9 mouse cellular contexts compared by ENCODE assay signal in the genomic region with DNA sequence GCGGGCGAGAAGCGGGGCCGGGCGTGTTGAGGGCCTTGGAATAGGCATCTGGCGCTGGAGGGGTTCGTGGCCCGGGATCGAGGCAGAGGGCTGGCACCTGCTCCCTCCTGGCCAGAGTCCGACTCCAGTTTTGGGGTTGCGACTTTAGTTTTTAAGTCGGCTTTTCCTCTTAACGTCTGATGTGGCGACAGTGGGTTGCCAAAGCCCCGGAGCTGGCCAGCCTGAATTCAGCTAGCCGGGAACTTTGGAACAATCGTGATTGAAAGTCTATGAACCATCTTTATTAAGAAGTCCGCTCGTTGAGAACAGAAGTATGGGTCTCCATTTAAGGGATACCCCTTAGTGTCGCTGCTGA. TPM values are rescaled to one million over a fixed set of nuclear protein-coding genes. Genes with fewer than 3 reads are reported as not detected.
A peak's percentile ranks its signal among the peaks of the same experiment; 100 is the strongest.
DNase-seq lines count a peak whose midpoint lies in the region; ATAC-seq and TF ChIP-seq lines count a peak whose summit lies in the region.
"Had no signal": no experiment of that assay in that cellular context is flagged by ENCODE, and none has a peak within 500 bp of the region (broad histone marks: within the 10 kb centered on the region; RNA-seq: fewer than 3 reads in every experiment).

No protein-coding gene starts in this region.

- H3K9ac ChIP-seq in liver, embryonic 12.5 days = peak overlapping the region; percentile 90

- H3K4me3 ChIP-seq in gastrocnemius, adult 2 months = peak overlapping the region; percentile 97
- peak overlapping the region; percentile 81 for H3K4me3 ChIP-seq in testis, adult 2 months (ENCODE audit: control insufficient read depth, low read depth, low read length)
- peak overlapping the region; percentile 78 for H3K4me3 ChIP-seq in liver, embryonic 12.5 days

- WGBS in liver, embryonic 12.5 days (ENCODE audit: insufficient replicate concordance) = 1% methylated on average over 20 of the region's 20 CpGs

- no peak for TF ChIP-seq POLR2A in testis, adult 2 months (IDR thresholded peaks at IDR 0.05; ENCODE audit: control insufficient read depth, low read depth, low read length)

- no peaks in the 10 kb centered on the region for H3K27me3 ChIP-seq in testis, adult 2 months (ENCODE audit: control insufficient read depth, insufficient read depth, low read length)
- H3K27me3 ChIP-seq in liver, embryonic 12.5 days (replicated peaks) = 0 out of 2 replicates have a peak, but pooled peaks cover 5% of the 10 kb centered on the region

- intact Hi-C loops in gastrocnemius, adult 2 months (cut with DNase I) = loop anchor here (5.0 kb wide), 1 partner anchor 37 kb away; a partner anchor contains a TSS

- TF ChIP-seq CTCF in gastrocnemius, adult 2 months (IDR thresholded peaks at IDR 0.05) = no peak
- no peak for TF ChIP-seq CTCF in testis, adult 2 months (IDR thresholded peaks at IDR 0.05; ENCODE audit: control insufficient read depth, insufficient read depth, insufficient replicate concordance, low read depth, low read length)

- no peak for DNase-seq in gastrocnemius, adult 2 months
- DNase-seq in gastrocnemius, postnatal 4 days (ENCODE audit: low spot score in 2 of 2) = no peak
- no peak for DNase-seq in testis, postnatal 14 days (ENCODE audit: low spot score)
- no peak for DNase-seq in urinary bladder, postnatal 4 days (ENCODE audit: low spot score in 2 of 2)
- no peak for DNase-seq in left cerebral cortex, adult 18-20 months (ENCODE audit: low spot score in 2 of 2)

- H3K27ac ChIP-seq in gastrocnemius, adult 2 months = peak overlapping the region; percentile 99
- peak overlapping the region; percentile 79 for H3K27ac ChIP-seq in testis, adult 2 months (ENCODE audit: control insufficient read depth, insufficient read depth, low read depth, low read length)
- H3K27ac ChIP-seq in liver, embryonic 12.5 days = peak overlapping the region; percentile 98

- no peaks in the 10 kb centered on the region for H3K9me3 ChIP-seq in liver, embryonic 12.5 days (replicated peaks)

- no peak for ATAC-seq in liver, embryonic 12.5 days
- no peak for ATAC-seq in megakaryocyte progenitor cell, adult 5-6 weeks (replicated peaks; ENCODE audit: poor library complexity)

- H3K4me2 ChIP-seq in liver, embryonic 12.5 days = peak overlapping the region; percentile 87

- no peaks in the 10 kb centered on the region; the same call in 1 of the 2 replicates for H3K4me1 ChIP-seq in testis, adult 2 months (ENCODE audit: control insufficient read depth, insufficient read depth, low read length)
- H3K4me1 ChIP-seq in liver, embryonic 12.5 days = peaks cover 31% of the 10 kb centered on the region

- H3K36me3 ChIP-seq in testis, adult 2 months (ENCODE audit: control insufficient read depth, insufficient read depth, low read length) = 0 out of 2 replicates have a peak, but pooled peaks cover 2% of the 10 kb centered on the region
- H3K36me3 ChIP-seq in liver, embryonic 12.5 days = peaks cover 34% of the 10 kb centered on the region

RNA-seq across cellular contexts. Expression of a gene that starts 0.6 kb away (rescaled TPM):
- total RNA-seq in gastrocnemius, adult 2 months (2021) = 10 to 100 TPM; 34.6 to 50.6 TPM
- total RNA-seq in gastrocnemius, postnatal 4 days (2021) = 10 to 100 TPM; 26.4 to 29.0 TPM
- polyA plus RNA-seq in testis, adult 2 months (2012; rRNA removed) = 12.6 and 16.6 TPM in 2 replicates
- 34.2 and 34.6 TPM in 2 replicates for polyA plus RNA-seq in liver, embryonic 12.5 days (2016; fragmentation: Nextera tagmentation; extraction: Ambion mirVana)
- total RNA-seq in left cerebral cortex, adult 18-20 months (2021) = 10 to 100 TPM; 17.6 to 21.5 TPM
- 10.5 and 11.3 TPM in 2 replicates for total RNA-seq in megakaryocyte progenitor cell, adult 5-6 weeks (2015)
- total RNA-seq in megakaryocyte progenitor cell, adult 5-6 weeks (2017) = 17.0 and 18.9 TPM in 2 replicates

RNA-seq across cellular contexts. Expression of a gene that starts 10.8 kb away (rescaled TPM):
- 10 to 100 TPM; 75.8 to 90.9 TPM for total RNA-seq in gastrocnemius, adult 2 months (2021)
- 10 to 100 TPM; 65.5 to 68.8 TPM for total RNA-seq in gastrocnemius, postnatal 4 days (2021)
- 529 and 573 TPM in 2 replicates for polyA plus RNA-seq in testis, adult 2 months (2012; rRNA removed)
- 61.1 and 64.8 TPM in 2 replicates for polyA plus RNA-seq in liver, embryonic 12.5 days (2016; fragmentation: Nextera tagmentation; extraction: Ambion mirVana)
- 100 to 1,000 TPM; 136 to 146 TPM for total RNA-seq in left cerebral cortex, adult 18-20 months (2021)
- 31.4 and 34.4 TPM in 2 replicates for total RNA-seq in megakaryocyte progenitor cell, adult 5-6 weeks (2015)
- total RNA-seq in megakaryocyte progenitor cell, adult 5-6 weeks (2017) = 36.0 TPM in 2 replicates

RNA-seq across cellular contexts. Expression of a gene that starts 15.0 kb away (rescaled TPM):
- total RNA-seq in gastrocnemius, adult 2 months (2021) = 1 to 10 TPM; 3.4 to 4.0 TPM
- 1 to 10 TPM; 3.1 to 6.4 TPM for total RNA-seq in gastrocnemius, postnatal 4 days (2021)
- polyA plus RNA-seq in testis, adult 2 months (2012; rRNA removed) = 4.0 and 4.2 TPM in 2 replicates
- polyA plus RNA-seq in liver, embryonic 12.5 days (2016; fragmentation: Nextera tagmentation; extraction: Ambion mirVana) = 5.3 and 5.4 TPM in 2 replicates
- not detected for total RNA-seq in left cerebral cortex, adult 18-20 months (2021)
- total RNA-seq in megakaryocyte progenitor cell, adult 5-6 weeks (2015) = not detected in 2 replicates
- total RNA-seq in megakaryocyte progenitor cell, adult 5-6 weeks (2017) = not detected in 2 replicates
- total RNA-seq: left cerebral cortex, postnatal 25 days had no signal

RNA-seq across cellular contexts. Expression of a gene that starts 35.4 kb away (rescaled TPM):
- 10 to 100 TPM; 10.5 to 11.3 TPM for total RNA-seq in gastrocnemius, adult 2 months (2021)
- 10 to 100 TPM; 19.2 to 21.4 TPM for total RNA-seq in gastrocnemius, postnatal 4 days (2021)
- 125 and 131 TPM in 2 replicates for polyA plus RNA-seq in testis, adult 2 months (2012; rRNA removed)
- polyA plus RNA-seq in liver, embryonic 12.5 days (2016; fragmentation: Nextera tagmentation; extraction: Ambion mirVana) = 97.7 and 108 TPM in 2 replicates
- 10 to 100 TPM; 30.4 to 31.0 TPM for total RNA-seq in left cerebral cortex, adult 18-20 months (2021)
- 103 and 114 TPM in 2 replicates for total RNA-seq in megakaryocyte progenitor cell, adult 5-6 weeks (2015)
- total RNA-seq in megakaryocyte progenitor cell, adult 5-6 weeks (2017) = 50.4 and 57.8 TPM in 2 replicates

RNA-seq across cellular contexts. Expression of a gene that starts 35.7 kb away (rescaled TPM):
- 10 to 100 TPM; 30.4 to 37.7 TPM for total RNA-seq in gastrocnemius, adult 2 months (2021)
- total RNA-seq in gastrocnemius, postnatal 4 days (2021) = 10 to 100 TPM; 29.0 to 32.3 TPM
- polyA plus RNA-seq in testis, adult 2 months (2012; rRNA removed) = 161 and 177 TPM in 2 replicates
- polyA plus RNA-seq in liver, embryonic 12.5 days (2016; fragmentation: Nextera tagmentation; extraction: Ambion mirVana) = 37.5 and 40.0 TPM in 2 replicates
- 10 to 100 TPM; 60.3 to 60.7 TPM for total RNA-seq in left cerebral cortex, adult 18-20 months (2021)
- total RNA-seq in megakaryocyte progenitor cell, adult 5-6 weeks (2015) = 14.6 and 17.9 TPM in 2 replicates
- 13.9 and 15.3 TPM in 2 replicates for total RNA-seq in megakaryocyte progenitor cell, adult 5-6 weeks (2017)
